Mouse (Mus musculus): Measurements from ENCODE around the gene Zfp941. TPM values are rescaled to one million over a fixed set of nuclear protein-coding genes. Genes with fewer than 3 reads are reported as not detected.
"Not testable (repeated sequence)": the region's sequence is repeated elsewhere in the genome, so short reads cannot be mapped to it uniquely, and the experiment has no call there.

Zfp941 gene
- polyA plus RNA-seq, 2 experiments from 2014 or later: 0.13 to 0.23 TPM

- ATAC-seq: no peak
Observed at GRCm38 (mm10) chr7:140780548-140780947, 41.4 kb downstream of the Zfp941 start.

DNA sequence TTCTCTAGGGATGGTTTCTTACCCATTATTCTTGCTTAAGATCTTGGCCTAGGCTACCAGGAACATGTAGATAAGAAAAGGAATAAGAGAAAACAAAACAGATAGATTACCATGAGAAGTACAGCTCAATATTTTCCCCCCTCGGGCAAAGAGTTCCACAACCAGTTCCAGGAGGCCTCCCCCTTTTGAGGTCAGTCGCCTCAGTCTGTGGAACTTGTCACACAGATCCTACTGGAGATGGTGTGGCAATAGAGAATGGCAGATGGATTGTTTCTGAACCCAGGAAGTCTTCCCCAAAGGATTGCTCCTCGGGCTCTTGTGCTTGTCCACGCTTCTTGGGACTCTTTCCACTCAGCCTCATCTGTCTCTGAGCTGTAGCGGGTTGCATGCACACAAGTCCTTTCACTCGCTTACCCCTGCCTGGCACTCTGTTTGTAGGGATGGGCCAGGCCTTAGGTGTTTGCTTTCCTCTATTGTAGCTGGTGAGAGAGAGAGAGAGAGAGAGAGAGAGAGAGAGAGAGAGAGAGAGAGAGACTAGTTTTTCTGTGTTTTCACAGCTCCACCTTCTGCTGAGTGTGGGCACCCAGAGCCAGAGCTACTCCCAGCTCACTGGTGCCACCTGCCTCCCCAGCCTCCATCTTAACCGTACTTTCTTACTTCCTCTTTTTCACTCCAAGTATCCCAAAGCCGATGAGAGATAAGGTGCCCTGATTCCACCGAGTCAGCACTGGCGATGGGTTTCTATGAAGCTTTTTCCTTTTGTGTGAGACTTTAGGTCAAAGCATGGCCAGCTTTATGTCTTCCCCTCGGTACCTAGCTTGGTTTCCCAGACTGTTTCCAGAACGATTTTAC, 55.9 kb downstream of the Zfp941 start:
- ATAC-seq: no peak

DNA sequence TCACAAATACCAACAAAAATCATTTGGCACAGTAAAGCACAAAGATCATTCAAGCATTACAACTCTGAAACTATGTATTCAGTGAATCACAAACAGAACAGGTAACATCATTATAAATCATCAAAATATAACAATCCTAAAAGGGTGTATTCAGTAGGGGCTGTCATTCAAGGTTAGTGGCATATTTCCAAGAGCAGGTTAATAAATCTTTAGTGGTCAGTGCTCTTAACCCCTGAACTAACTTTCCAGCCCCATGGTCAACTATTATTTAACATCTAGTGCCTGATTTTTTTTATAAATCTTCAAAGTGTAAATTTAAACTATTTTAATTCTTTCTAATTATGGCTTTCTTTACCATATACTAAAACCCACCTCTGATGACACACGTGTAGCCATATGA, 56.6 kb downstream of the Zfp941 start:
- not testable (repeated sequence) for ATAC-seq

DNA sequence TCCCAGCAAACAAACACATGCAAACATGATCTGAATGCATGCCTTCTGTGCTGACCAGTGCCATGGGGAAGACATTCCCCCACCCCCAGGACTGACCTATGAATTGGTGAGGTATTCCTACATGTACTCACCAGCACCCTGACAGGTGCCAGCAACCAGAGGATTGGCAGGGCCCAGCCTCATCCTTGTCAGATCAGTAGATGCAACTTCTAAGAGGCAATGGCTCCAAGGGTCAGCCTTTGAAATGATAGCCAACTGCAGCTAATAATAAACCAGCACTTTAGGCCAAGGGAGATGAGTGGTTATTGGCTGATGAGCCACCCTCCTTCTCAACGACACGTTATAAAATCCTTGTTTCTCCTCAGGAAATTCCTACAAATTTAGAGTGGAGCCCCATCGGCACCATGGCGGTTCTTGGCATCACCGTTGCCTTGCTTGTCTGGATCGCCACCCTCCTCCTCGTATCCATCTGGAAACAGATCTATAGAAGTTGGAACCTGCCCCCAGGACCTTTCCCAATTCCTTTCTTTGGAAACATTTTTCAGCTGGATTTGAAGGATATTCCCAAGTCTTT, 58.4 kb downstream of the Zfp941 start, which contains the start of gene Cyp2e1:
TSS of gene Cyp2e1 (plus strand) at position 293 of the 574 bp plus-strand sequence.
- no peak for ATAC-seq

DNA sequence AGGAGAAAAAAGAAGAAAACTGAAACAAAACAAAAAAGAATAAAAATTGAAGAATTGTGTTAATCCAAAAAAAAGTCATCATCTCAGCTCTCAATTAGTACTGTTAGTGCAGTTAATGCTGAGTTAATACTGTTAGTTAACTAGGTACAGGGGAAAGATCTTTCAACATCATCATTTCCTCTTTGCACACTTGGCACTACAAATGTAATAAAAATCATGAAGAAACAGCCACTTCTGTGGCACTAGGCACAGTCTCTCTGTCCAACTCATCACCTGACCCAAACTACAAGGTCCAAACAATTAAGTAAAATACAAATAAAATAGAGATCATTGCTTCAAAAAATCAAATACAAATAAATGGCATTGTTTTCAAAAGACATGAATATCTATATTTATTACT, 61.3 kb downstream of the Zfp941 start:
- no peak for ATAC-seq

Other genes starting within 250 kb of the Zfp941 start
- under 1 TPM in 1 of 2 experiments, not detected in 1; 0.08 TPM for gene Olfr46, start 220.9 kb downstream of the Zfp941 start, polyA plus RNA-seq (2017; shearing (Covaris generic))
- not detected for gene Olfr61, start 193.2 kb downstream of the Zfp941 start, polyA plus RNA-seq (2017; shearing (Covaris generic))
- gene Olfr53, start 175.7 kb downstream of the Zfp941 start, polyA plus RNA-seq (2017; shearing (Covaris generic)): not detected
- gene Olfr539, start 162.2 kb downstream of the Zfp941 start, polyA plus RNA-seq (2017; shearing (Covaris generic)): under 1 TPM; 0.05 to 0.24 TPM
- gene Olfr45, start 140.2 kb downstream of the Zfp941 start, polyA plus RNA-seq (2017; shearing (Covaris generic)): not detected
- not detected for gene Olfr541, start 124.9 kb downstream of the Zfp941 start, polyA plus RNA-seq (2017; shearing (Covaris generic))
- gene Cyp2e1, start 58.4 kb downstream of the Zfp941 start, polyA plus RNA-seq (2017; shearing (Covaris generic)): under 1 TPM in 1 of 2 experiments, not detected in 1; 0.21 TPM
- under 1 TPM; 0.33 to 0.38 TPM for gene Syce1, start 34.3 kb downstream of the Zfp941 start, polyA plus RNA-seq (2017; shearing (Covaris generic))
- not detected for gene Urah, start 12.8 kb upstream of the Zfp941 start, polyA plus RNA-seq (2017; shearing (Covaris generic))
- gene Scgb1c1, start 23.4 kb upstream of the Zfp941 start, polyA plus RNA-seq (2017; shearing (Covaris generic)): not detected
- not detected for gene Odf3, start 25.6 kb upstream of the Zfp941 start, polyA plus RNA-seq (2017; shearing (Covaris generic))
- not detected for gene Gm45785, start 34.2 kb upstream of the Zfp941 start, polyA plus RNA-seq (2017; shearing (Covaris generic))
- gene Ric8a, start 34.8 kb upstream of the Zfp941 start, polyA plus RNA-seq (2017; shearing (Covaris generic)): 10 to 100 TPM; 51.6 to 57.0 TPM
- gene Bet1l, start 35.4 kb upstream of the Zfp941 start, polyA plus RNA-seq (2017; shearing (Covaris generic)): 10 to 100 TPM; 33.1 to 48.2 TPM
- 100 to 1,000 TPM; 110 to 160 TPM for gene Psmd13, start 59.8 kb upstream of the Zfp941 start, polyA plus RNA-seq (2017; shearing (Covaris generic))
- 1 to 10 TPM; 5.9 to 8.0 TPM for gene Sirt3, start 60.1 kb upstream of the Zfp941 start, polyA plus RNA-seq (2017; shearing (Covaris generic))
- not detected for gene Cox8b, start 78.3 kb upstream of the Zfp941 start, polyA plus RNA-seq (2017; shearing (Covaris generic))
- gene Nlrp6, start 98.7 kb upstream of the Zfp941 start, polyA plus RNA-seq (2017; shearing (Covaris generic)): not detected
- 10 to 100 TPM; 15.2 to 15.6 TPM for gene Pgghg, start 119.2 kb upstream of the Zfp941 start, polyA plus RNA-seq (2017; shearing (Covaris generic))
- not detected for gene Ifitm5, start 128.1 kb upstream of the Zfp941 start, polyA plus RNA-seq (2017; shearing (Covaris generic))
- gene Gm45717, start 133.8 kb upstream of the Zfp941 start, polyA plus RNA-seq (2017; shearing (Covaris generic)): not detected
- 100 to 1,000 TPM in 1 of 2 experiments, 10 to 100 TPM in 1; 94.1 to 101 TPM for gene Ifitm2, start 133.8 kb upstream of the Zfp941 start, polyA plus RNA-seq (2017; shearing (Covaris generic))
- 1 to 10 TPM; 4.6 to 7.5 TPM for gene Ifitm1, start 145.0 kb upstream of the Zfp941 start, polyA plus RNA-seq (2017; shearing (Covaris generic))
- gene Ifitm3, start 188.6 kb upstream of the Zfp941 start, polyA plus RNA-seq (2017; shearing (Covaris generic)): 10 to 100 TPM; 17.0 to 23.4 TPM
- under 1 TPM; 0.70 to 0.92 TPM for gene Ifitm6, start 195.7 kb upstream of the Zfp941 start, polyA plus RNA-seq (2017; shearing (Covaris generic))
- not detected for gene Gm17387, start 207.0 kb upstream of the Zfp941 start, polyA plus RNA-seq (2017; shearing (Covaris generic))
- 10 to 100 TPM in 1 of 2 experiments, 1 to 10 TPM in 1; 6.4 to 11.9 TPM for gene B4galnt4, start 238.9 kb upstream of the Zfp941 start, polyA plus RNA-seq (2017; shearing (Covaris generic))